Mouse (Mus musculus) CH12.LX (cell line): Measurements from ENCODE around the gene Ntn1. TPM values are rescaled to one million over a fixed set of nuclear protein-coding genes. Genes with fewer than 3 reads are reported as not detected.

ENCODE experiments used
- DNase-seq: peaks from one replicate; pipeline ENCODE4 v3.0.0-alpha.2; 2013; ENCODE audit errors: extremely low read depth
- H3K27ac ChIP-seq: 2 replicates; pipeline ENCODE4 v1.5.1; 2012; ENCODE audit warnings: low read depth, mild to moderate bottlenecking, control low read depth, moderate library complexity; ENCODE audit not compliant: insufficient read depth
- H3K27me3 ChIP-seq: replicated peaks from 2 replicates; pipeline ENCODE3; 2012; ENCODE audit warnings: inconsistent platforms
- H3K36me3 ChIP-seq, 2 experiments: replicated peaks in 1 of 2; 2 replicates each; pipeline versions ENCODE3 to v1.6.1; 2012; ENCODE audit warnings: inconsistent platforms in 1 of 2, low read length in 1 of 2, mild to moderate bottlenecking in 1 of 2, mixed read lengths in 1 of 2, moderate library complexity in 1 of 2; ENCODE audit not compliant: control insufficient read depth in 1 of 2, insufficient read depth in 1 of 2
- H3K4me1 ChIP-seq, 2 experiments: 2 replicates each; pipeline ENCODE4 v1.6.1; 2012; ENCODE audit warnings: inconsistent platforms in 1 of 2, moderate library complexity in 1 of 2; ENCODE audit not compliant: insufficient read depth in 2 of 2, control insufficient read depth in 1 of 2
- H3K4me2 ChIP-seq: 2 replicates; pipeline ENCODE4 v1.6.1; 2012; ENCODE audit warnings: low read depth, mild to moderate bottlenecking, control low read depth; ENCODE audit not compliant: poor library complexity, insufficient read depth, severe bottlenecking
- H3K4me3 ChIP-seq, 3 experiments: fragments of 150-350 bp in 1 of 3; sonication (generic) in 1 of 3; replicated peaks in 1 of 3; 2 replicates each; pipeline versions ENCODE3 to v1.5.1; 2011 to 2012; ENCODE audit warnings: low read depth in 2 of 3, low read length in 2 of 3, mild to moderate bottlenecking in 2 of 3, moderate library complexity in 2 of 3, control low read depth in 1 of 3, improper control_type of control experiment in 1 of 3, inconsistent platforms in 1 of 3, mixed read lengths in 1 of 3; ENCODE audit not compliant: poor library complexity in 1 of 3
- H3K79me2 ChIP-seq: replicated peaks from 2 replicates; pipeline ENCODE4 v1.6.1; 2012; ENCODE audit warnings: mild to moderate bottlenecking, moderate library complexity; ENCODE audit not compliant: control insufficient read depth, poor library complexity, insufficient read depth, severe bottlenecking; ENCODE audit errors: extremely low read depth
- H3K9ac ChIP-seq: 2 replicates; pipeline ENCODE4 v1.6.1; 2012; ENCODE audit warnings: low read depth, mild to moderate bottlenecking, control low read depth, moderate library complexity; ENCODE audit not compliant: insufficient read depth
- H3K9me3 ChIP-seq: replicated peaks from 2 replicates; pipeline ENCODE3; 2012; ENCODE audit warnings: low read length, inconsistent platforms, mixed read lengths
- CTCF ChIP-seq, 2 experiments: IDR thresholded peaks in 1 of 2; conservative IDR thresholded peaks in 1 of 2; 2 replicates each; pipeline ENCODE4 v1.5.1; 2011 to 2012; ENCODE audit warnings: low read depth in 2 of 2, low read length in 2 of 2, improper control_type of control experiment in 1 of 2, inconsistent platforms in 1 of 2, mild to moderate bottlenecking in 1 of 2, moderate library complexity in 1 of 2
- E2F4 ChIP-seq: IDR thresholded peaks from 2 replicates; pipeline ENCODE4 v1.6.1; 2011; ENCODE audit warnings: low read depth, low read length, improper control_type of control experiment; ENCODE audit not compliant: insufficient replicate concordance
- ELF1 ChIP-seq: IDR thresholded peaks from 2 replicates; pipeline ENCODE4 v1.6.1; 2014; ENCODE audit warnings: low read depth, mild to moderate bottlenecking, inconsistent platforms, low read length, improper control_type of control experiment
- JUN ChIP-seq: IDR thresholded peaks from 2 replicates; pipeline ENCODE4 v1.6.1; 2011; ENCODE audit warnings: low read depth, mild to moderate bottlenecking, low read length, improper control_type of control experiment, moderate library complexity; ENCODE audit not compliant: insufficient read depth
- KAT2A ChIP-seq: IDR thresholded peaks from 2 replicates; pipeline ENCODE4 v1.6.1; 2012; ENCODE audit warnings: low read length, improper control_type of control experiment, inconsistent platforms; ENCODE audit not compliant: insufficient replicate concordance
- MAZ ChIP-seq: IDR thresholded peaks from 2 replicates; pipeline ENCODE4 v1.6.1; 2012; ENCODE audit warnings: low read depth, mild to moderate bottlenecking, inconsistent platforms, low read length, improper control_type of control experiment, moderate library complexity
- MXI1 ChIP-seq: IDR thresholded peaks from 2 replicates; pipeline ENCODE4 v1.6.1; 2011; ENCODE audit warnings: mild to moderate bottlenecking, low read depth, low read length, improper control_type of control experiment
- MYC ChIP-seq: IDR thresholded peaks from 2 replicates; pipeline ENCODE4 v1.6.1; 2011; ENCODE audit warnings: low read depth, mild to moderate bottlenecking, improper control_type of control experiment, low read length
- PAX5 ChIP-seq: IDR thresholded peaks from 2 replicates; pipeline ENCODE4 v1.6.1; 2012; ENCODE audit warnings: low read length, inconsistent platforms, mixed read lengths
- RAD21 ChIP-seq: IDR thresholded peaks from 2 replicates; pipeline ENCODE4 v1.6.1; 2011; ENCODE audit warnings: low read depth, mild to moderate bottlenecking, low read length, improper control_type of control experiment, moderate library complexity
- RCOR1 ChIP-seq: conservative IDR thresholded peaks from 2 replicates; pipeline ENCODE4 v1.6.1; 2012; ENCODE audit warnings: low read depth, mild to moderate bottlenecking, inconsistent platforms, low read length, improper control_type of control experiment
- SMC3 ChIP-seq: IDR thresholded peaks from 2 replicates; pipeline ENCODE4 v1.6.1; 2011; ENCODE audit warnings: low read depth, low read length, improper control_type of control experiment
- TCF12 ChIP-seq: IDR thresholded peaks from 2 replicates; pipeline ENCODE4 v1.6.1; 2014; ENCODE audit warnings: low read depth, mild to moderate bottlenecking, inconsistent platforms, low read length, improper control_type of control experiment
- UBTF ChIP-seq: IDR thresholded peaks from 2 replicates; pipeline ENCODE4 v1.6.1; 2012; ENCODE audit warnings: low read depth, mild to moderate bottlenecking, inconsistent platforms, low read length, improper control_type of control experiment, moderate library complexity
- USF1 ChIP-seq: IDR thresholded peaks from 2 replicates; pipeline ENCODE4 v1.6.1; 2014; ENCODE audit warnings: low read depth, mild to moderate bottlenecking, inconsistent platforms, low read length, improper control_type of control experiment
- ZC3H11A ChIP-seq: IDR thresholded peaks from 2 replicates; pipeline ENCODE4 v1.6.1; 2012; ENCODE audit warnings: low read depth, mild to moderate bottlenecking, inconsistent platforms, low read length, improper control_type of control experiment
- ZMIZ1 ChIP-seq: IDR thresholded peaks from 2 replicates; pipeline ENCODE4 v1.6.1; 2012; ENCODE audit warnings: low read depth, mild to moderate bottlenecking, inconsistent platforms, low read length, improper control_type of control experiment
- dilution Hi-C: fragments of 300-500 bp; cut with MboI; formaldehyde crosslinking; loops from 2 replicates; pipeline ENCODE4 v1.14.3; 2020; ENCODE audit warnings: low sequenced_read_pairs; ENCODE audit not compliant: extremely low pct_unique_long_range_greater_than_20kb, extremely low pct_ligation_motif_present
- in situ Hi-C: fragments of 300-500 bp; cut with MboI; formaldehyde crosslinking; loops from 3 replicates; pipeline ENCODE4 v1.14.3; 2019; ENCODE audit warnings: low sequenced_read_pairs, low pct_ligation_motif_present, low pct_unique_long_range_greater_than_20kb, mixed read lengths
- polyA plus RNA-seq: library from polyadenylated mRNA; unstranded; fragments of >175 nt; gene quantifications from 2 replicates; pipeline ENCODE4 v1.2.1, GENCODE M21; 2012; ENCODE audit warnings: low read depth; ENCODE audit not compliant: insufficient read length
- total RNA-seq, 2 experiments: library from RNA; depleted of rRNA; stranded (reverse); fragments of 300-350 nt in 1 of 2; fragments of >200 nt in 1 of 2; gene quantifications; 2 replicates each; pipeline ENCODE4 v1.2.3; 2012 to 2014

Gene Ntn1
- total and polyA plus RNA-seq, 3 experiments: 0.54 to 1.2 (median 0.59) TPM

- H3K4me2 ChIP-seq: no peak overlapping the region
- peaks cover 5% of the 10 kb centered on the region for H3K27me3 ChIP-seq
- H3K4me3 ChIP-seq: no peak overlapping the region
- no peaks in the 10 kb centered on the region for H3K36me3 ChIP-seq
- H3K9ac ChIP-seq: no peak overlapping the region
- H3K79me2 ChIP-seq: no peaks in the 10 kb centered on the region
- H3K9me3 ChIP-seq: no peaks in the 10 kb centered on the region
- DNase-seq: no peak
- dilution Hi-C loops (no loop called here), in situ Hi-C loops (no loop called here)
- peaks cover 0 to 1% of the 10 kb centered on the region in 2 experiments; a peak in 1 of 4 replicates for H3K4me1 ChIP-seq
- H3K27ac ChIP-seq: no peak overlapping the region
- TF ChIP-seq USF1: no peak
- no peak for TF ChIP-seq UBTF
- TF ChIP-seq MYC: no peak
- TF ChIP-seq CTCF (conservative IDR thresholded peaks at IDR 0.05 in 1 of 2, IDR thresholded peaks at IDR 0.05 in 1 of 2; ENCODE audit: low read depth in 2 of 2, low read length in 2 of 2): no peak
- no peak for TF ChIP-seq MXI1
- TF ChIP-seq SMC3: no peak
- TF ChIP-seq JUN: no peak
- TF ChIP-seq KAT2A: no peak
- TF ChIP-seq TCF12: no peak
- TF ChIP-seq RAD21: no peak
- no peak for TF ChIP-seq ZMIZ1
- no peak for TF ChIP-seq E2F4
Measured at GRCm38 (mm10) chr11:68398891-68399547, 1.6 kb downstream of the Ntn1 start.

- dilution Hi-C loops (no loop called here), in situ Hi-C loops (no loop called here)
- no peak overlapping the region for H3K9ac ChIP-seq
- H3K36me3 ChIP-seq: no peaks in the 10 kb centered on the region
- TF ChIP-seq ZC3H11A (no peak), ZMIZ1 (no peak), RCOR1 (no peak), ELF1 (no peak), CTCF (conservative IDR thresholded peaks at IDR 0.05 in 1 of 2, IDR thresholded peaks at IDR 0.05 in 1 of 2; ENCODE audit: low read depth in 2 of 2, low read length in 2 of 2) (no peak), MAZ (no peak), PAX5 (no peak)
- H3K9me3 ChIP-seq: no peaks in the 10 kb centered on the region
- peaks cover 8% of the 10 kb centered on the region for H3K27me3 ChIP-seq
- H3K79me2 ChIP-seq: no peaks in the 10 kb centered on the region
- H3K4me1 ChIP-seq: peaks cover 0 to 8% of the 10 kb centered on the region in 2 experiments; a peak in 2 of 4 replicates
- no peak for DNase-seq
- no peak overlapping the region for H3K4me3 ChIP-seq
- no peak overlapping the region for H3K27ac ChIP-seq
- no peak overlapping the region for H3K4me2 ChIP-seq
Measured at GRCm38 (mm10) chr11:68395546-68395945, 5.1 kb downstream of the Ntn1 start.
